Mouse (Mus musculus): ENCODE data around the gene Arhgef25.
A peak's percentile ranks its signal among the peaks of the same experiment; 100 is the strongest.
"Not testable (repeated sequence)": the region's sequence is repeated elsewhere in the genome, so short reads cannot be mapped to it uniquely, and the experiment has no call there.

The Arhgef25 gene

GRCm38 (mm10) chr10:127166404-127166715, 23.5 kb downstream of the Arhgef25 start:
- DNase-seq (ENCODE audit: low read depth, low spot score) = no peak

- peak; percentile 91 for DNase-seq (ENCODE audit: low read depth, low spot score)
Measured at GRCm38 (mm10) chr10:127165654-127166403, 24.1 kb downstream of the Arhgef25 start.

GRCm38 (mm10) chr10:127165354-127165653, 24.6 kb downstream of the Arhgef25 start:
- DNase-seq (ENCODE audit: low read depth, low spot score) = no peak

- DNase-seq (ENCODE audit: low read depth, low spot score) = peak; percentile 95
Measured at GRCm38 (mm10) chr10:127164631-127165353, 25.1 kb downstream of the Arhgef25 start, which contains the start of gene B4galnt1. B4galnt1 (plus strand) TSS chr10:127165225.

GRCm38 (mm10) chr10:127164190-127164589, 25.7 kb downstream of the Arhgef25 start:
- DNase-seq (ENCODE audit: low read depth, low spot score) = no peak

DNA sequence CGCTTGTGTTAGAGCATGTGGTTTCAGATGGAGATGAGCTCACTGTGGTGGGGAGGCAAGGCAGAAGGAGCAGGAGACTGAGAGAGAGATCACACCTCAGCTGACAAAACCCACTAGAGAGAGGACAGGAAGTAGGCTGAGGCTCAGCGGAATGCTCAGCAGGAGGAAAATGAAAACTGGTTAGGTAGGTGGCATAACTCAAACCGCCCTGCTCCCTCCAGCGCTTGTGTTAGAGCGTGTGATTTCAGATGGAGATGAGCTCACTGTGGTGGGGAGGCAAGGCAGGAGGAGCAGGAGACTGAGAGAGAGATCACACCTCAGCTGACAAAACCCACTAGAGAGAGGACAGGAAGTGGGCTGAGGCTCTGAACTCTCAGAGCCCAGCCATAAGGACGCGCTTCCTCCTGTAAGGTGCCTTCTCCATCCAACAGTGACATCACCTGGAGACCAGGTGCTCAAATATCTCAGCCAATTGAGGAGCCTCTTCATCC, 27.1 kb downstream of the Arhgef25 start:
- peak; percentile 97 for DNase-seq (ENCODE audit: low read depth, low spot score)

- DNase-seq (ENCODE audit: low read depth, low spot score) = no peak
Measured at GRCm38 (mm10) chr10:127160728-127161127, 29.2 kb downstream of the Arhgef25 start.

DNA sequence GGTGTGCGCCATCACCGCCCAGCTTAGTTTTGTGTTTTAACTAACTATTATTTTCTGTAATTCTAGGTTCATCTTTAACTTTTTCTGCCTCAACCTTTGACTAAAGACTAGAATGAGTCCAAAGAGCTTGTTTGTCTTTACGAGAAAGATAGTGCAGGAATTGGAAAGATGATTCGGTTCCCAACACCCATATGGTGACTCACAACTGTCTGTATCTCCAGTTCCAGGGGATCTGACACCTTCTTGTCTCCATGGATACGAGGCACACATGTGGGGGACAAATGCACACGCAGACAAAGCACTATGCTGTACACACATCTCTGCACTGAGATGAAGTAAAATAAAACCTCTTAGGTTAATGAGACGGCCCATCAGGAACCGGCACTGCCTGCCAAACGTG, 29.8 kb downstream of the Arhgef25 start:
- DNase-seq (ENCODE audit: low read depth, low spot score) = no peak

DNA sequence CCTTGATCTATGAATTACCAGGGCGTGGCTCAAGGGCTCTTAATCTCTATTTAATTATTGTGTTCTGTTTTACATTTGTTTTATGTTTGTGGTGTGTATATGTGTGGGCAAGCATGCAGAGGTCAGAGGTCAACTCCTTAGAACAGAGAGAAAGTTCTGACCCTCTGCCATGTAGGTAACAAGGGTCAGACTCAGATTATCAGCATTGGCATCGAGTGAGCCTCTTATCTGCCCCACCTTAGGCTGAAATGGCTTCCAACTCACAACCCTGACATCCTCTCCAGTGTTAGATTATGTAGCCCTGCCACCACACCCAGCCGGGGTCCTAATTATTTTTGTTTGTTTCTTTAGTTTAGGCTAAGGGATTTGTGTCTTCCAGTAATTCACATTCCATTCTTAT, 31.4 kb downstream of the Arhgef25 start:
- no peak for DNase-seq (ENCODE audit: low read depth, low spot score)

- DNase-seq (ENCODE audit: low read depth, low spot score) = no peak
Measured at GRCm38 (mm10) chr10:127156511-127156910, 33.4 kb downstream of the Arhgef25 start.

DNA sequence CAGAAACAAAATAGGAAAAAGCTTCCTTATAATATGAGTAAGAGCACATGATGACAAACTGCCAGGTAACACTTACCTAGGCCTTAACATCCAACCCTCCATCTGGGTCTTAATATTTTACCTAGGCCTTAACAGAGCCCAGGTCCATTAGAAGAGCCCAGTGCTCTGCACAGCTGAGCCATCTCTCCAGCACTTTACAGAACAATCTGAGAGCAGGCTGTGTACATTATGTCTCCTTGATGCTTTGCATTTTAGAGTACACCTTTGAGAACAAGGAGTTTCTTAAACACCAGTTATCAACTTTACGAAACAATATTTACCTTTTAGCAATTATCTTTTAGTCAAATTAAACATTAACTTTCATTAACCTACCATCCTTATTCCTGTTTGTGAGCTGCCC, 33.8 kb downstream of the Arhgef25 start:
- no peak for DNase-seq (ENCODE audit: low read depth, low spot score)

GRCm38 (mm10) chr10:127154652-127155051, 35.2 kb downstream of the Arhgef25 start:
- no peak for DNase-seq (ENCODE audit: low read depth, low spot score)

DNA sequence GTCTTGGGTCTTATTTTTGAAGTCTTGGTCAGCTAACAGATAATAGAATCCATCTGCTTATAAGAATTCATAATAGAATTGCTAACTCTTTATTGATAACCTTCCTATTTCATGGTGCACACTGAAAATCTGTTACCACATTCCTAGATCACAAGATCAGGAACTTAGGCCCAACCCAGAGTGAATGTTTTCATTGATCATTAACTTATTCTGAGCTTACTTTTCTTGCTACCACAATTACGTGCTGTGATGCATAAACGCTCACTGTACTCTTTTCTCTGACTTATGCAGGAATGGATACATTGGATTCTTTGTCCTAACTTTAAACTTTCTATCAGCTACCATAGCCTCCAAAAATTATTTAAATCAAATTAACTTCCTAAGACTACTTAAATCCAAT, 35.6 kb downstream of the Arhgef25 start:
- DNase-seq (ENCODE audit: low read depth, low spot score) = no peak

GRCm38 (mm10) chr10:127153323-127153722, 36.6 kb downstream of the Arhgef25 start:
- DNase-seq (ENCODE audit: low read depth, low spot score) = no peak

DNA sequence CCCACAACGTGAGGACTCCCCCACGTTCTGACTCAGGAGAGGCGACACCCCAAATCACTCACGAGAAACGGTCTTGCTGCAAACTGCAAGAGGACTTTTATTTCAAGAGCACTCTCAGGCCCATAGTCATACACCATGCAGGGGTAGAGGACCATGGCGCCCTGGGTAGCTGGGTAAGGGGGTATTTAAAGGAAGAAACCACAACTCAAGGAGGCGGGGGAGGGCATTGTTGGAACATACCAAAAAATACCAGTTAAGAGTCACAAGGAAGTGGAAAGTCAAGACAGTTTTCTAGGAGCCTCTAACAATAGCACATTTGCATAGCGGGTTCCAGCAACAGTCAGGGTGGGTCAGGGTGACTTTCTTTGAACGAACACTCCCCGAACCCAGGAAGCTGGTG, 37.3 kb downstream of the Arhgef25 start:
- DNase-seq (ENCODE audit: low read depth, low spot score) = not testable (repeated sequence)

- not testable (repeated sequence) for DNase-seq (ENCODE audit: low read depth, low spot score)
Measured at GRCm38 (mm10) chr10:127151233-127151632, 38.6 kb downstream of the Arhgef25 start.

DNA sequence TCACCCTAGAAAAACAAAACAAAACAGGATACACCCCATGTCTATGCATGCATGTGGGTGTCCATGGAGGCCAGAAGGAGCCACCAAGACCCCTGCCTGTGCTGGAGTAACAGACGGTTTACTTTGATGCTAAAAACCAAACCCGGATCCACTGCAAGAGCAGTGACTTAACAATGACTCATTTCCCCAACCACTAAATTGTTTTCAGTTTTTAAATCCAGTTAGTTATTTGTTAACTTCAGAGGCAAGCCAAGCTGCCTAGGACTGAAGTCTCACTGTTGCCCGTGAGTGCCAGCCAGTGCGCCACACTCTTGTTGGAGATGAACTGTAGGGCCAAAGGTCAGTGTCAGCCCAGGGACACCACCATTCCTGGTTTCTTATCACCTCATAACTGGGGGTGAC, 39.4 kb downstream of the Arhgef25 start:
- DNase-seq (ENCODE audit: low read depth, low spot score) = peak; percentile 68

- DNase-seq (ENCODE audit: low read depth, low spot score) = no peak
Measured at GRCm38 (mm10) chr10:127147135-127147534, 42.7 kb downstream of the Arhgef25 start.

- peak; percentile 48 for DNase-seq (ENCODE audit: low read depth, low spot score)
Measured at GRCm38 (mm10) chr10:127145303-127145702, 44.6 kb downstream of the Arhgef25 start.

GRCm38 (mm10) chr10:127144536-127144935, 45.3 kb downstream of the Arhgef25 start:
- DNase-seq (ENCODE audit: low read depth, low spot score) = no peak

- no peak for DNase-seq (ENCODE audit: low read depth, low spot score)
Measured at GRCm38 (mm10) chr10:127143228-127143627, 46.7 kb downstream of the Arhgef25 start.

- peak; percentile 89 for DNase-seq (ENCODE audit: low read depth, low spot score)
Measured at GRCm38 (mm10) chr10:127141500-127141899, 48.4 kb downstream of the Arhgef25 start.

DNA sequence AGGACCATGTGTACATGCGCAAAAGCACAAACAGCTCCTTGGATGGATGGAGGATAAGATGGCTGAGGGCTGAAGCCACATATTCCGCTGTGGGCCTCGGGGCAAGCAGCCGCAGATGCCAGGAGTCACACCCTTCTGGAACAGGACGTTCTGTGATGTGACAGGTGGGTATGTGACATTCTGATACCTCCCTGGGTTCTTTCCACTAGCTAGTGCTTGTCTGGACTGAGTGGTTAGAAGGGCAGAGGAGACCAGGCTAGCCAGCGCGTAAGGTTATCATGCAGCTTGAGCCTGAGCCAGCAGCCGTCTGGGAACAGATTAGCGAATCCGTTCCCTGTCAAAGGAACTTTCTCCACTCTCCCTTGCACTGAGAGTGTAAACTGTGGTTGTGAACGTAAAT, 48.9 kb downstream of the Arhgef25 start:
- DNase-seq (ENCODE audit: low read depth, low spot score) = peak; percentile 72
